Mouse (Mus musculus): ENCODE data around the gene Mylk.

GRCm38 (mm10) chr16:35033241-35033640 lies 288.2 kb downstream of the Mylk start:
- TF ChIP-seq CTCF (IDR thresholded peaks at IDR 0.05): no peak
- no peak for TF ChIP-seq POLR2A (IDR thresholded peaks at IDR 0.05; ENCODE audit: insufficient read depth, low read depth, low read length)
- TF ChIP-seq EP300 (IDR thresholded peaks at IDR 0.05; ENCODE audit: insufficient read depth, low read depth, low read length): no peak
